Mouse (Mus musculus) limb, embryonic 15.5 days (tissue): ENCODE measurements around the gene Atp5g2. TPM values are rescaled to one million over a fixed set of nuclear protein-coding genes. Genes with fewer than 3 reads are reported as not detected.

Experiments used
- ATAC-seq: fragments of 200-750 bp; cut with Nextera tagmentation; 2 replicates; pipeline ENCODE4 v1.8.0; 2017; ENCODE audit warnings: low read depth, moderate TSS enrichment; ENCODE audit not compliant: insufficient number of reproducible peaks, low FRiP score, low TSS enrichment
- H3K27ac ChIP-seq: fragments of 300-500 bp; sonication (generic); 2 replicates; pipeline ENCODE4 v1.5.1; 2015; ENCODE audit warnings: moderate library complexity, mild to moderate bottlenecking, inconsistent platforms
- H3K27me3 ChIP-seq: fragments of 300-500 bp; sonication (generic); 2 replicates; pipeline ENCODE4 v1.6.1; 2015; ENCODE audit warnings: inconsistent platforms
- H3K36me3 ChIP-seq: fragments of 300-500 bp; sonication (generic); 2 replicates; pipeline ENCODE4 v1.6.1; 2015; ENCODE audit warnings: inconsistent platforms
- H3K4me1 ChIP-seq: fragments of 300-500 bp; sonication (generic); 2 replicates; pipeline ENCODE4 v1.6.1; 2015; ENCODE audit warnings: inconsistent platforms
- H3K4me2 ChIP-seq: fragments of 300-500 bp; sonication (generic); 2 replicates; pipeline ENCODE4 v1.6.1; 2015; ENCODE audit warnings: mild to moderate bottlenecking, inconsistent platforms
- H3K4me3 ChIP-seq: fragments of 300-500 bp; sonication (generic); 2 replicates; pipeline ENCODE4 v1.5.1; 2015; ENCODE audit warnings: mild to moderate bottlenecking, inconsistent platforms
- H3K9ac ChIP-seq: fragments of 300-500 bp; sonication (generic); 2 replicates; pipeline ENCODE4 v1.6.1; 2015; ENCODE audit warnings: inconsistent platforms
- H3K9me3 ChIP-seq: fragments of 300-500 bp; sonication (generic); 2 replicates; pipeline ENCODE4 v1.6.1; 2016; ENCODE audit warnings: inconsistent platforms
- WGBS: fragments of 180-500 bp; shearing (Covaris S2); methylation state at CpG from one replicate; pipeline ENCODE4 v1.1.7; 2015; 5-methylcytosine and 5-hydroxymethylcytosine counted together
- polyA plus RNA-seq: library from polyadenylated mRNA; unstranded; fragments of >200 nt; fragmentation: Nextera tagmentation; extraction: Ambion mirVana; gene quantifications from 2 replicates; pipeline ENCODE4 v1.2.1, GENCODE M21; 2015

Gene Atp5g2
- polyA plus RNA-seq = 48.8 and 56.6 TPM in 2 replicates

GRCm38 (mm10) chr15:102672215-102673071 is at the start of gene Atp5g2:
Gene Atp5g2, minus strand, starts transcription at chr15:102672352.
- peaks cover 27% of the 10 kb centered on the region for H3K4me1 ChIP-seq
- 1% methylated on average over 35 of the region's 37 CpGs for WGBS
- H3K9ac ChIP-seq = peak within 1 kb of the TSS; percentile 71
- peak within 1 kb of the TSS; percentile 77 for H3K4me2 ChIP-seq
- H3K4me3 ChIP-seq = peak within 1 kb of the TSS; percentile 74
- ATAC-seq = no peak
- no peaks in the 10 kb centered on the region for H3K27me3 ChIP-seq
- peaks cover 5% of the 10 kb centered on the region for H3K36me3 ChIP-seq
- peak within 1 kb of the TSS; percentile 100 for H3K27ac ChIP-seq
- no peaks in the 10 kb centered on the region for H3K9me3 ChIP-seq

DNA sequence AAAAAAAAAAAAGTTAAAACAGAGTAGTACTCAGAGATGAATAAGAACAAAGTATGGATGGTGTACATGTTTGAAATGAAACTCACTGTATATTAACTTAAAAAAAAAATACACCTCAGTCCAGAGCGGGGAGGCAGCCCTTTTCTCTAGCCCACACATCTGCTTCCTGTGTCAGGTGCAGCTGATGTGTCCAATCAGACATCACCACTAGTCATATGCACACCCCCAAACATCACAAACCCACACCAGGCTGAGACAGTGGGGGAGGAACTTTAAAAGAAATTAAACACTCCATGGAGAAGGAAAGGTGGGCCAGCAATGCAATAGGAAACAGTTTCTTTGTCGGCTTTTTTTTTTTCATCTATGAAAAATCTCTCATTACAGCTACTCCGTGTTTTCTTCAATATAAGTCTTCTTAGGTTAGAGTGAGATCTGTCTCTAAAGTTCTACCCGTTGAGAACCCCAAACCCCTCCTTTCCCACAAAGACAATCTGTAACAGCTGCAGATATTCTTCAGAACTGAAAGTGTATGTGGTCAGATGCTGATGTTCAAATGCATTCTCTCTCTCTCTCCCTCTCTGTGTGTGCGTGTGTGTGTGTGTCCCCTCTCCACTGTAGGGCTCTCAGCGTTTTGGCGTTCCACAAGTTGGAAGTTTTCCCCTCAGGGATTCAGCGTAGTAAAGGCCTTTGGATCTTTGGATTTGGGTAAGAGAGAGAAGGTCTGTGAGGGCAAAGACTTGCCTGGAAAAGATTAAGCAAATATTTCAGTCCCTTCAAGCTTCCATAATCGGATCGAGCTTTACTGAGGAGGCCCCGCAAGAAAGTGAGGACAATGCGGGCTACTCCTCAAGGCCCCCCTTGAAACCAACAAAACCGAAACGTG is 49.1 kb upstream of the Atp5g2 start:
- peak overlapping the region; percentile 75 for H3K27ac ChIP-seq
- H3K27me3 ChIP-seq = no peaks in the 10 kb centered on the region
- peak overlapping the region; percentile 65 for H3K9ac ChIP-seq
- H3K4me3 ChIP-seq = peak overlapping the region; percentile 72
- H3K4me1 ChIP-seq = peaks cover 23% of the 10 kb centered on the region
- H3K9me3 ChIP-seq = no peaks in the 10 kb centered on the region
- H3K36me3 ChIP-seq = peaks cover 25% of the 10 kb centered on the region
- 12% methylated on average over 14 of the region's 14 CpGs for WGBS
- H3K4me2 ChIP-seq = peak overlapping the region; percentile 51
- ATAC-seq = no peak

- H3K36me3 ChIP-seq = peaks cover 75% of the 10 kb centered on the region
- 41% methylated on average over 12 of the region's 12 CpGs for WGBS
- H3K4me2 ChIP-seq = no peak overlapping the region
- ATAC-seq = no peak
- no peak overlapping the region for H3K27ac ChIP-seq
- H3K4me1 ChIP-seq = peaks cover 18% of the 10 kb centered on the region
- no peak overlapping the region for H3K4me3 ChIP-seq
- no peaks in the 10 kb centered on the region for H3K9me3 ChIP-seq
- H3K27me3 ChIP-seq = no peaks in the 10 kb centered on the region
- H3K9ac ChIP-seq = no peak overlapping the region
These were observed 44.0 kb upstream of the Atp5g2 start for GRCm38 (mm10) chr15:102716132-102716531.

GRCm38 (mm10) chr15:102707736-102708269 is 35.7 kb upstream of the Atp5g2 start:
- Histone ChIP-seq H3K4me3 (no peak overlapping the region), H3K27me3 (no peaks in the 10 kb centered on the region), H3K4me1 (peaks cover 14% of the 10 kb centered on the region), H3K9me3 (no peaks in the 10 kb centered on the region), H3K4me2 (no peak overlapping the region), H3K27ac (no peak overlapping the region), H3K9ac (no peak overlapping the region), H3K36me3 (peaks cover 65% of the 10 kb centered on the region)
- no peak for ATAC-seq
- WGBS = 72% methylated on average over 6 of the region's 6 CpGs

DNA sequence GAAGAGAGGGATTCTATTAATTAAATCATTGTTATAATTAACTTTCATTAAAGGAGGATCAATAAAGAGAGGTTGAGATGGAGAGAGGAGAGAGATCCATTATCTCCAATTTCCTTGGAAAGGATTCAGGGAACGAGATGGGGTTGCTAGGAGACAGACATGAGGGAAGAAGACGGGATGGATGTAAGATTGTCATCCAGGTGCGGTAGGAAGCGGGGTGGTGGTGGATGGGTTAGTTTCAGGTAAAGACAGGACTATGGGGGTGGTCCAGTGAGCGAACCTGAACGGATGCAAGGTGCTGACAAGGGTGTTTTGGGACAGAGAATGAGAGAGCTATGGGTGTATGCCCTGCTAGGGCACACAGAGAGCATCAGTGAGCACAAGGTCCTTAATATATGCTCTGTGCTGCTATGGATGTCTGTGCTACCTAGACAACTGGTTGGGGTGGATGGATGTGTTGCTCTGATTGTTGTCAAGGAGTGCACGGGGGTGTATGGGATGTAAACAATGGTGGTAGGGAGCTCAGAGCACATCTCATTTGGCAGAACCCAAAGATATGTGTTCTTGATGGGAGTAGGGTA is 33.9 kb upstream of the Atp5g2 start:
- ATAC-seq = no peak
- WGBS = 66% methylated on average over 7 of the region's 7 CpGs
- peaks cover 14% of the 10 kb centered on the region for H3K4me1 ChIP-seq
- H3K27ac ChIP-seq = no peak overlapping the region
- no peaks in the 10 kb centered on the region for H3K9me3 ChIP-seq
- no peak overlapping the region for H3K4me3 ChIP-seq
- peaks cover 47% of the 10 kb centered on the region for H3K36me3 ChIP-seq
- no peak overlapping the region for H3K4me2 ChIP-seq
- no peaks in the 10 kb centered on the region for H3K27me3 ChIP-seq
- no peak overlapping the region for H3K9ac ChIP-seq

DNA sequence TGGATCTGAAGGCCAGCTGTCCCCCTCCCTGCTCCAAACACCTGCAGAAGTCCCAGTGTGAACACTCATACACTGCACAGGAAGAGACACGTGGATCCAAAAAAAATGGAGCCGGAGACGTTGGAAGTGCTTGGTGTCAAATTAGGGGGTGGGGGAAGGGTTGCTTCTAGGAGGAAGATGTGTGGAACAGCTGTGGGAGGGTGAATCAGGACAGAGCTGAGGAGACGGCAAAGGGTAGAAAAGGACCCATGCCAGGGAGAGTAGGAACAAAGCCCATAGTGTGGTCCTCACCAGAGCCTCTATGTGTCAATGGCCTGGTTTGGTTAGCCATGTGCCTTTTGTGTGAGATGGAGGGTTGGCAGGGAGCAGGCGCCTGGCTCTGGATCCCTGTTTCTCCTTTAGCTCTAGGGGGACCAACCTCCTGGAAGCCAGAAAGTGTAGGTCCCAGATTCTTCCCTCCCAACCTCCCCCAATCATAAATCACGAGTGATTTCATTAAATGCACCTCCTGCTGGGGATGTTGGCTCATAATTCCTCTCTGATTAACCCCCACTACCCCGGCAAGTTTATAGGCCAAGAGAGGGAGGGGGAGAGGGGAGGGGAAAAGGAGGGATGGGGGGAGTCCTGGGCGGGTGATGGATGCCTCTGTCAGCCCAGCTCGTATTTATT is 33.2 kb upstream of the Atp5g2 start:
- Histone ChIP-seq H3K4me3 (no peak overlapping the region), H3K4me1 (peaks cover 14% of the 10 kb centered on the region), H3K27me3 (no peaks in the 10 kb centered on the region), H3K9me3 (no peaks in the 10 kb centered on the region), H3K36me3 (peaks cover 40% of the 10 kb centered on the region), H3K9ac (no peak overlapping the region), H3K4me2 (0 out of 2 replicates have a peak overlapping the region, but pooled peaks have one; percentile 1), H3K27ac (peak overlapping the region; percentile 57; the same call in 1 of the 2 replicates)
- ATAC-seq = 0 out of 2 replicates have a peak, but pooled peaks have one; percentile 37
- WGBS = 14% methylated on average over 9 of the region's 9 CpGs

DNA sequence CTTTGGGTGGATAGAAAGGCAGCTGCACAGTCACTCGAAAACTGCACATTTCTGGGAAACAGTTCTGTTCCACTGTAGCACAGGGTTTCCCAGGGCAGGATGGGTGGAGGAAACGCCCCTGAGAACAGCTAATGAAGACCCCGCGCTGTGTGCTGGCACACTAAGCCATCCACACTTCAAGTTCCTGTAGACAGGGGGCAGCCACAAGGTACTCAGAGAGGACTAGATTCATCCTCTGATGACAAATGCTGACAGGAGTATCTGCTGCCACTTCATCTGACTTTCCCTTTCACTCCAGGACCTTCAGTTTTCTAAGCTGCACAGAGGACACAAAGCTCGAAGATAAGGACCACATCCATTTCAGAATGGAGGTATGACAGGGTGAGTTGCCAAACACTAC is 32.7 kb upstream of the Atp5g2 start:
- H3K4me2 ChIP-seq = no peak overlapping the region
- no peaks in the 10 kb centered on the region for H3K9me3 ChIP-seq
- peaks cover 14% of the 10 kb centered on the region for H3K4me1 ChIP-seq
- H3K4me3 ChIP-seq = no peak overlapping the region
- no peak for ATAC-seq
- WGBS = 41% methylated on average over 5 of the region's 5 CpGs
- no peak overlapping the region for H3K9ac ChIP-seq
- peaks cover 35% of the 10 kb centered on the region for H3K36me3 ChIP-seq
- H3K27me3 ChIP-seq = no peaks in the 10 kb centered on the region
- H3K27ac ChIP-seq = 0 out of 2 replicates have a peak overlapping the region, but pooled peaks have one; percentile 57

DNA sequence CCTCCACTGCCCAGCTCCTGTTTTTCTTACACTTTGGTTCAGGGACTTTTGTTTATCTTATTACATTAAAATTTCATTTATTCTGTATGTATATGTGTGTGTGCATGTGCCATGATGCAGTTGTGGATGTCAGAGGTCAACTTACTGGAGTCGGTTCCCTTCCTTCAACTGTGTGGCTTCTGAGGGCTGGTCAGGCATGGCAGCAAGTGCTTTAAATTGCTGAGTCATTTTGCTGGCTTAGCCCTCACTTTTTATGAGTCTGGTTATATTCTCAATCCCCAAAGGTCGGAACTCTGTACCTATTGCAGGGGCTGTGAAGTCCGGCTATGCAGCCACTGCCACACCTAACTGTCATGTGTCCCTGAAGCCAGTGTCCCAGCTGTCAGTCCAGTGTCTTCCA is 30.8 kb upstream of the Atp5g2 start:
- WGBS = 69% methylated on average over 3 of the region's 3 CpGs
- Histone ChIP-seq H3K9me3 (no peaks in the 10 kb centered on the region), H3K36me3 (peaks cover 16% of the 10 kb centered on the region), H3K27ac (no peak overlapping the region), H3K9ac (no peak overlapping the region), H3K27me3 (peaks cover 9% of the 10 kb centered on the region), H3K4me1 (peaks cover 14% of the 10 kb centered on the region), H3K4me2 (no peak overlapping the region), H3K4me3 (no peak overlapping the region)
- ATAC-seq = no peak

GRCm38 (mm10) chr15:102698193-102698592 is 26.0 kb upstream of the Atp5g2 start:
- peaks cover 13% of the 10 kb centered on the region for H3K4me1 ChIP-seq
- H3K27ac ChIP-seq = no peak overlapping the region
- no peak overlapping the region for H3K4me3 ChIP-seq
- ATAC-seq = no peak
- no peaks in the 10 kb centered on the region for H3K36me3 ChIP-seq
- H3K27me3 ChIP-seq = peaks cover 56% of the 10 kb centered on the region
- H3K9me3 ChIP-seq = no peaks in the 10 kb centered on the region
- WGBS = 3% methylated on average over 11 of the region's 11 CpGs
- no peak overlapping the region for H3K9ac ChIP-seq
- no peak overlapping the region for H3K4me2 ChIP-seq

DNA sequence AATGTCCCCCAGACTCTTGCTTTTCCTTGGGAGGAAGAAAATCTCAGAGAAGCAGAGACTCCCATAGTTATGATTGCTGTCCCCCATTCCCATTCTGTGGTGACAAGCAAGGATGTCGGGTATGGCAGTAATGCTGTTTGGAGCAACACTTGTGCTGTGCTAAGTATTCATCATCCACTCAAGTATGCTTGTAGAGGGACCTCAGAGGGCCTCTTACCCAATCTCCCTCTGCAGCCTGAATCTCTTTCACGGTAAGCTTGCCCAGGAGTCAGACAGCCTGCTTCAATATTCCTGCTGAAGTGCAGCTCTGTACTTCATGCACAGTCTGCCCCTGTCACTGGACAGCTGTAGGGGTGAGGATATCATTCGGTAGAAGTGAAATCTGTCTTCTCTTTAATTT is 24.7 kb upstream of the Atp5g2 start:
- H3K36me3 ChIP-seq = no peaks in the 10 kb centered on the region
- H3K27ac ChIP-seq = no peak overlapping the region
- H3K4me2 ChIP-seq = no peak overlapping the region
- ATAC-seq = no peak
- H3K4me3 ChIP-seq = no peak overlapping the region
- H3K4me1 ChIP-seq = peaks cover 24% of the 10 kb centered on the region
- H3K9me3 ChIP-seq = no peaks in the 10 kb centered on the region
- H3K27me3 ChIP-seq = peaks cover 66% of the 10 kb centered on the region
- 47% methylated on average over 3 of the region's 3 CpGs for WGBS
- H3K9ac ChIP-seq = no peak overlapping the region

GRCm38 (mm10) chr15:102693600-102693999 is 21.4 kb upstream of the Atp5g2 start:
- H3K36me3 ChIP-seq = no peaks in the 10 kb centered on the region
- peak overlapping the region; percentile 56 for H3K4me3 ChIP-seq
- peaks cover 24% of the 10 kb centered on the region for H3K4me1 ChIP-seq
- H3K4me2 ChIP-seq = peak overlapping the region; percentile 98
- no peak overlapping the region for H3K9ac ChIP-seq
- H3K27ac ChIP-seq = 0 out of 2 replicates have a peak overlapping the region, but pooled peaks have one; percentile 13
- H3K9me3 ChIP-seq = no peaks in the 10 kb centered on the region
- peak; percentile 53; the same call in 1 of the 2 replicates for ATAC-seq
- under 1% methylated on average over 11 of the region's 11 CpGs for WGBS
- peaks cover 74% of the 10 kb centered on the region for H3K27me3 ChIP-seq
